Mouse (Mus musculus) megakaryocyte, embryonic 14.5 days (primary cell): Measurements from ENCODE around the gene Fam20c.

Experiments used
- FLI1 ChIP-seq: IDR thresholded peaks from 2 replicates; pipeline ENCODE4 v1.6.1; 2012; ENCODE audit warnings: low read length, inconsistent platforms, mixed read lengths
- GATA1 ChIP-seq: IDR thresholded peaks from 3 replicates; pipeline ENCODE4 v1.6.1; 2012; ENCODE audit warnings: mixed read lengths, low read length, inconsistent platforms, borderline replicate concordance

- TF ChIP-seq FLI1 = no peak
- no peak for TF ChIP-seq GATA1
Measured at GRCm38 (mm10) chr5:138715561-138716095, 38.7 kb upstream of the Fam20c start.
